Mouse (Mus musculus): ENCODE measurements around the gene Rtl8b. TPM values are rescaled to one million over a fixed set of nuclear protein-coding genes. Genes with fewer than 3 reads are reported as not detected.
"Not testable (repeated sequence)": the region's sequence is repeated elsewhere in the genome, so short reads cannot be mapped to it uniquely, and the experiment has no call there.

Rtl8b gene
- polyA plus RNA-seq, 1 experiment from 2014 or later = 97.0 TPM

- whole genome bisulfite sequencing = no CpG with 5 or more reads among the region's 36 CpGs
- Histone ChIP-seq H3K4me2 (replicated peaks) (peak overlapping the region; percentile 39), H3K4me3 (peak overlapping the region; percentile 26)
- peak; percentile 74 for ATAC-seq (ENCODE audit: low FRiP score)
- not testable (repeated sequence) for H3K27ac ChIP-seq; H3K4me1 ChIP-seq; H3K27me3 ChIP-seq; H3K9me3 ChIP-seq (replicated peaks); H3K36me3 ChIP-seq; H3K9ac ChIP-seq
Observed at GRCm38 (mm10) chrX:53669557-53670270, 494 bp downstream of the Rtl8b start.

- not testable (repeated sequence) for H3K9me3 ChIP-seq (replicated peaks); H3K4me2 ChIP-seq (replicated peaks); H3K27ac ChIP-seq; H3K36me3 ChIP-seq; H3K4me3 ChIP-seq; H3K4me1 ChIP-seq; ATAC-seq (ENCODE audit: low FRiP score); H3K27me3 ChIP-seq; H3K9ac ChIP-seq
- WGBS = 71% methylated on average over 4 of the region's 4 CpGs
Observed at GRCm38 (mm10) chrX:53652917-53653316, 17.3 kb downstream of the Rtl8b start.

GRCm38 (mm10) chrX:53645885-53646284, 24.3 kb downstream of the Rtl8b start:
- Histone ChIP-seq H3K4me2 (replicated peaks) (no peak overlapping the region), H3K27ac (no peak overlapping the region), H3K9me3 (replicated peaks) (no peaks in the 10 kb centered on the region), H3K36me3 (no peaks in the 10 kb centered on the region), H3K4me1 (no peaks in the 10 kb centered on the region), H3K27me3 (no peaks in the 10 kb centered on the region), H3K9ac (no peak overlapping the region), H3K4me3 (no peak overlapping the region)
- 86% methylated on average over 6 of the region's 6 CpGs for WGBS
- ATAC-seq (ENCODE audit: low FRiP score) = no peak

- ATAC-seq (ENCODE audit: low FRiP score) = peak; percentile 94
- not testable (repeated sequence) for H3K36me3 ChIP-seq; H3K9me3 ChIP-seq (replicated peaks); H3K4me1 ChIP-seq; H3K27ac ChIP-seq; H3K27me3 ChIP-seq
- Histone ChIP-seq H3K4me2 (replicated peaks) (peak within 1 kb of the TSS; percentile 44), H3K4me3 (peak within 1 kb of the TSS; percentile 28), H3K9ac (peak within 1 kb of the TSS; percentile 18; the same call in 1 of the 2 replicates)
- WGBS = 26% methylated on average over 12 of the region's 50 CpGs
Observed at GRCm38 (mm10) chrX:53642980-53643961, 26.9 kb downstream of the Rtl8b start, which contains the start of gene Rtl8a. Gene Rtl8a (minus strand): TSS chrX:53643682.

- H3K4me1 ChIP-seq; H3K9ac ChIP-seq; H3K27me3 ChIP-seq; H3K27ac ChIP-seq; H3K9me3 ChIP-seq (replicated peaks); H3K36me3 ChIP-seq: not testable (repeated sequence)
- ATAC-seq (ENCODE audit: low FRiP score) = peak; percentile 33; the same call in 1 of the 2 replicates
- 65% methylated on average over 3 of the region's 4 CpGs for WGBS
- peak overlapping the region; percentile 23 for H3K4me3 ChIP-seq
- peak overlapping the region; percentile 42 for H3K4me2 ChIP-seq (replicated peaks)
Observed at GRCm38 (mm10) chrX:53642604-53642979, 27.6 kb downstream of the Rtl8b start.

- not testable (repeated sequence) for H3K36me3 ChIP-seq; H3K4me3 ChIP-seq; H3K4me1 ChIP-seq; H3K9ac ChIP-seq; H3K27ac ChIP-seq; H3K4me2 ChIP-seq (replicated peaks); H3K27me3 ChIP-seq; H3K9me3 ChIP-seq (replicated peaks); ATAC-seq (ENCODE audit: low FRiP score)
- 57% methylated on average over 3 of the region's 3 CpGs for WGBS
Observed at GRCm38 (mm10) chrX:53638107-53638506, 32.1 kb downstream of the Rtl8b start.

Other genes starting within 250 kb of the Rtl8b start
- gene Etd, start 235.5 kb downstream of the Rtl8b start, polyA plus RNA-seq (2016; fragmentation: Nextera tagmentation; extraction: Ambion mirVana) = not detected in 2 replicates
- 98.0 and 99.3 TPM in 2 replicates for gene Rtl8c, start 62.4 kb downstream of the Rtl8b start, polyA plus RNA-seq (2016; fragmentation: Nextera tagmentation; extraction: Ambion mirVana)
- gene Gm14597, start 61.4 kb downstream of the Rtl8b start, polyA plus RNA-seq (2016; fragmentation: Nextera tagmentation; extraction: Ambion mirVana) = not detected in 2 replicates
- gene Rtl8a, start 26.7 kb downstream of the Rtl8b start, polyA plus RNA-seq (2016; fragmentation: Nextera tagmentation; extraction: Ambion mirVana) = 131 and 132 TPM in 2 replicates
- 0.19 and 0.33 TPM in 2 replicates for gene 4930502E18Rik, start 54.4 kb upstream of the Rtl8b start, polyA plus RNA-seq (2016; fragmentation: Nextera tagmentation; extraction: Ambion mirVana)
- gene 1700013H16Rik, start 87.4 kb upstream of the Rtl8b start, polyA plus RNA-seq (2016; fragmentation: Nextera tagmentation; extraction: Ambion mirVana) = not detected in 2 replicates
- gene Zfp36l3, start 106.0 kb upstream of the Rtl8b start, polyA plus RNA-seq (2016; fragmentation: Nextera tagmentation; extraction: Ambion mirVana) = not detected in 2 replicates
- 1.7 and 3.1 TPM in 2 replicates for gene Xlr, start 127.3 kb upstream of the Rtl8b start, polyA plus RNA-seq (2016; fragmentation: Nextera tagmentation; extraction: Ambion mirVana)

Measured in hindbrain, embryonic 12.5 days (tissue).